Mouse (Mus musculus) embryonic facial prominence, embryonic 11.5 days (tissue): ENCODE measurements around the gene Prr19. TPM values are rescaled to one million over a fixed set of nuclear protein-coding genes. Genes with fewer than 3 reads are reported as not detected.
A peak's percentile ranks its signal among the peaks of the same experiment; 100 is the strongest.

ENCODE experiments used
- ATAC-seq: fragments of 200-750 bp; cut with Nextera tagmentation; replicated peaks from 2 replicates; pipeline ENCODE4 v1.8.0; 2017; ENCODE audit warnings: low read depth; ENCODE audit not compliant: insufficient number of reproducible peaks, low FRiP score, low TSS enrichment
- DNase-seq: peaks from one replicate; pipeline ENCODE4 v3.0.0-alpha.2; 2015; ENCODE audit warnings: low spot score
- H3K27ac ChIP-seq: fragments of 300-500 bp; sonication (generic); replicated peaks from 2 replicates; pipeline ENCODE4 v1.5.1; 2014; ENCODE audit warnings: mild to moderate bottlenecking, low read depth, low read length, control low read depth
- H3K27me3 ChIP-seq: fragments of 300-500 bp; sonication (generic); 2 replicates; pipeline ENCODE4 v1.6.1; 2014; ENCODE audit warnings: mild to moderate bottlenecking, low read length, moderate library complexity, mixed read lengths; ENCODE audit not compliant: control insufficient read depth, insufficient read depth
- H3K36me3 ChIP-seq: fragments of 300-500 bp; sonication (generic); replicated peaks from 2 replicates; pipeline ENCODE4 v1.6.1; 2014; ENCODE audit warnings: low read depth, mild to moderate bottlenecking, low read length, moderate library complexity, mixed read lengths; ENCODE audit not compliant: control insufficient read depth, insufficient read depth
- H3K4me1 ChIP-seq: fragments of 300-500 bp; sonication (generic); 2 replicates; pipeline ENCODE4 v1.6.1; 2014; ENCODE audit warnings: low read length, mixed read lengths; ENCODE audit not compliant: control insufficient read depth, insufficient read depth
- H3K4me2 ChIP-seq: fragments of 300-500 bp; sonication (generic); 2 replicates; pipeline ENCODE4 v1.6.1; 2014; ENCODE audit warnings: low read depth, mild to moderate bottlenecking, control low read depth, low read length, moderate library complexity
- H3K4me3 ChIP-seq: fragments of 300-500 bp; sonication (generic); 2 replicates; pipeline ENCODE4 v1.5.1; 2014; ENCODE audit warnings: low read depth, low read length, control low read depth
- H3K9ac ChIP-seq: fragments of 300-500 bp; sonication (generic); replicated peaks from 2 replicates; pipeline ENCODE4 v1.6.1; 2014; ENCODE audit warnings: mild to moderate bottlenecking, control low read depth, low read length
- H3K9me3 ChIP-seq: fragments of 300-500 bp; sonication (generic); replicated peaks from 2 replicates; pipeline ENCODE4 v1.6.1; 2016; ENCODE audit warnings: mild to moderate bottlenecking, low read length, inconsistent platforms, mixed read lengths; ENCODE audit not compliant: control insufficient read depth
- WGBS: fragments of 180-500 bp; shearing (Covaris S2); extraction: QIAGEN DNeasy Blood & Tissue Kit; methylation state at CpG from one replicate; pipeline ENCODE4 v1.1.7; 2014; 5-methylcytosine and 5-hydroxymethylcytosine counted together
- polyA plus RNA-seq: library from polyadenylated mRNA; unstranded; fragments of >200 nt; fragmentation: Nextera tagmentation; extraction: Ambion mirVana; gene quantifications from 2 replicates; pipeline ENCODE4 v1.2.1, GENCODE M21; 2014

Prr19 gene
- polyA plus RNA-seq, 1 experiment from 2014 or later: 1.6 TPM

- ATAC-seq: peak; percentile 96
- Histone ChIP-seq H3K27ac (0 out of 2 replicates have a peak overlapping the region, but pooled peaks have one; percentile 49), H3K36me3 (peaks cover 4% of the 10 kb centered on the region; the same call in 1 of the 2 replicates), H3K9ac (peak overlapping the region; percentile 69), H3K27me3 (no peaks in the 10 kb centered on the region), H3K4me2 (peak overlapping the region; percentile 61), H3K4me1 (peaks cover 5% of the 10 kb centered on the region; the same call in 1 of the 2 replicates), H3K9me3 (no peaks in the 10 kb centered on the region), H3K4me3 (peak overlapping the region; percentile 58)
- WGBS: 0% methylated on average over 33 of the region's 33 CpGs
- peak; percentile 100 for DNase-seq
These were observed 33.3 kb upstream of the Prr19 start for GRCm38 (mm10) chr7:25267751-25268463.

- Histone ChIP-seq H3K4me1 (peaks cover 5% of the 10 kb centered on the region; the same call in 1 of the 2 replicates), H3K9ac (peak overlapping the region; percentile 69), H3K4me2 (peak overlapping the region; percentile 61), H3K4me3 (peak overlapping the region; percentile 58), H3K9me3 (no peaks in the 10 kb centered on the region), H3K27ac (no peak overlapping the region), H3K27me3 (no peaks in the 10 kb centered on the region), H3K36me3 (peaks cover 4% of the 10 kb centered on the region; the same call in 1 of the 2 replicates)
- 7% methylated on average over 7 of the region's 7 CpGs for WGBS
- no peak for ATAC-seq
- no peak for DNase-seq
These were observed 32.6 kb upstream of the Prr19 start for GRCm38 (mm10) chr7:25268588-25268987.

DNA sequence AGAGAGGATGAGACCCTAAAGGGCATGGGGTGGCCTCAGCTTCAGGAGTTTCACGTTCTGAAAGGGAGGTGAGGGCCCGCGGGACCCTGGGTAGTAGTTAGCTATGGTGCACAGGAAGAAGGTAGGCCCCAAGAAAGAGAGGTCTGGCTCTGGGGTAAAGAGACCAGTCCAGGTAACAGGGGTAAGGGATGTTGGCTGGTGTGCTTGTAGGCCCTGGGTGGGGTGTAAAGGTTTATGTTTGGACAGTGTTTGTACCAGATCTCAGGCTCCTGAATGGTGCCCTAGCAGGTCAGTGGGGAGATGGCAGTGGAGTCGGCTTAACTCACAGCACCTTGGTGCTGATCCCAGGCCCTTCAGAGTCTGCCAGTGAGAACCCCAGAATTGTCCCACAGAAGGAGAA lies 32.2 kb upstream of the Prr19 start:
- ATAC-seq (no peak), DNase-seq (no peak)
- H3K36me3 ChIP-seq: peaks cover 4% of the 10 kb centered on the region; the same call in 1 of the 2 replicates
- no peaks in the 10 kb centered on the region for H3K9me3 ChIP-seq
- H3K27me3 ChIP-seq: no peaks in the 10 kb centered on the region
- no peak overlapping the region for H3K27ac ChIP-seq
- H3K4me3 ChIP-seq: peak overlapping the region; percentile 58
- peak overlapping the region; percentile 69 for H3K9ac ChIP-seq
- WGBS: 56% methylated on average over 4 of the region's 4 CpGs
- peak overlapping the region; percentile 61 for H3K4me2 ChIP-seq
- peaks cover 5% of the 10 kb centered on the region; the same call in 1 of the 2 replicates for H3K4me1 ChIP-seq

GRCm38 (mm10) chr7:25269545-25270271 lies 31.5 kb upstream of the Prr19 start:
- H3K27ac ChIP-seq: no peak overlapping the region
- no peak for ATAC-seq

GRCm38 (mm10) chr7:25270652-25271633 lies 30.3 kb upstream of the Prr19 start:
- Histone ChIP-seq H3K4me3 (no peak overlapping the region), H3K27me3 (no peaks in the 10 kb centered on the region), H3K9me3 (no peaks in the 10 kb centered on the region), H3K9ac (no peak overlapping the region), H3K4me1 (peaks cover 5% of the 10 kb centered on the region; the same call in 1 of the 2 replicates), H3K4me2 (no peak overlapping the region), H3K27ac (no peak overlapping the region), H3K36me3 (peaks cover 4% of the 10 kb centered on the region; the same call in 1 of the 2 replicates)
- DNase-seq (no peak), ATAC-seq (no peak)
- 87% methylated on average over 35 of the region's 35 CpGs for WGBS

More at GRCm38 (mm10) chr7:25269545-25270271, 31.5 kb upstream of the Prr19 start:
- 0 out of 2 replicates have a peak overlapping the region, but pooled peaks have one; percentile 3 for H3K4me3 ChIP-seq
- peaks cover 5% of the 10 kb centered on the region; the same call in 1 of the 2 replicates for H3K4me1 ChIP-seq
- H3K4me2 ChIP-seq: no peak overlapping the region; the same call in 1 of the 2 replicates
- H3K27me3 ChIP-seq: no peaks in the 10 kb centered on the region
- DNase-seq: no peak
- 0 out of 2 replicates have a peak overlapping the region, but pooled peaks have one; percentile 4 for H3K9ac ChIP-seq
- WGBS: 90% methylated on average over 8 of the region's 8 CpGs
- peaks cover 4% of the 10 kb centered on the region; the same call in 1 of the 2 replicates for H3K36me3 ChIP-seq
- H3K9me3 ChIP-seq: no peaks in the 10 kb centered on the region

DNA sequence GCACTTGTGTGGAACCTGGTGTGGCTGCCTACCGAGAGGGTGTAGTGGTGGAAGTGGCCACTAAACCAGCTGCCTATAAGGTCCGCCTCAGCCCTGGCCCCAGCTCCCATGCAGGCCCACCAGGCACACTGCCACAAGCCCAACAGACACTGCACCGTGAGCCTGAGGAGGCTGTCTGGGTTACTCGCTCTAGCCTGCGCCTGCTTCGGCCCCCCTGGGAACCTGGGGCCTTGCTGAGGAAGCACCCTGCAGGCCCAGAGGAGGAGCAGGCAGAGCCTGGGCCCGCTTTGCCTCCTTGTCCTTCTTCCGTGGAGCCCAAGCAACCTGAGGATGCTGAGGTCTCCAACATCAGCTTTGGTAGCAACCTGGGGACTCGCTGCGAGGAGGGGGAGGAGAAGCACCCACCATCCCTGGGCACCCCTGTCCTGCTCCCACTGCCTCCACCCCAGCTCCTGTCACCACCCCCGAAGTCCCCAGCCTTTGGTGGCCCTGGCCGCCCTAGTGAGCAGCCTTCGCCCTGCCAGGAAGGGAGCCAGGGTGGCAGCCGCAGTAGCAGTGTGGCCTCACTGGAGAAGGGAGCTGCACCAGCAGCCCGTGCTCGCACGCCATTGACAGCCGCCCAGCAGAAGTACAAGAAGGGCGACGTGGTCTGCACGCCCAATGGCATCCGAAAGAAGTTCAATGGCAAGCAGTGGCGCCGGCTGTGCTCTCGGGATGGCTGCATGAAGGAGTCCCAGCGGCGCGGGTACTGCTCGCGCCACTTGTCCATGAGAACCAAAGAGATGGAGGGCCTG lies 29.4 kb upstream of the Prr19 start:
- no peak for DNase-seq

More for the DNA sequence above, 29.4 kb upstream of the Prr19 start:
- no peak overlapping the region for H3K4me2 ChIP-seq
- H3K36me3 ChIP-seq: peaks cover 4% of the 10 kb centered on the region; the same call in 1 of the 2 replicates
- H3K27me3 ChIP-seq: no peaks in the 10 kb centered on the region
- H3K9ac ChIP-seq: no peak overlapping the region
- ATAC-seq: no peak
- H3K9me3 ChIP-seq: no peaks in the 10 kb centered on the region
- H3K4me1 ChIP-seq: peaks cover 5% of the 10 kb centered on the region; the same call in 1 of the 2 replicates
- no peak overlapping the region for H3K27ac ChIP-seq
- H3K4me3 ChIP-seq: no peak overlapping the region
- WGBS: 89% methylated on average over 29 of the region's 30 CpGs
